Mouse (Mus musculus) liver, embryonic 15.5 days (tissue): Measurements from ENCODE around the gene Cand2. TPM values are rescaled to one million over a fixed set of nuclear protein-coding genes. Genes with fewer than 3 reads are reported as not detected.
A peak's percentile ranks its signal among the peaks of the same experiment; 100 is the strongest.

Experiments used
- ATAC-seq: fragments of 200-750 bp; cut with Nextera tagmentation; 2 replicates; pipeline ENCODE4 v1.8.0; 2017; ENCODE audit warnings: moderate number of reproducible peaks, mild to moderate bottlenecking, moderate library complexity; ENCODE audit not compliant: insufficient read depth
- H3K27ac ChIP-seq: fragments of 300-500 bp; sonication (generic); replicated peaks from 2 replicates; pipeline ENCODE4 v1.5.1; 2015; ENCODE audit warnings: mild to moderate bottlenecking, inconsistent platforms
- H3K27me3 ChIP-seq: fragments of 300-500 bp; sonication (generic); 2 replicates; pipeline ENCODE4 v1.6.1; 2015; ENCODE audit warnings: mild to moderate bottlenecking, inconsistent platforms
- H3K36me3 ChIP-seq: fragments of 300-500 bp; sonication (generic); replicated peaks from 2 replicates; pipeline ENCODE4 v1.6.1; 2015; ENCODE audit warnings: moderate library complexity, mild to moderate bottlenecking, inconsistent platforms
- H3K4me1 ChIP-seq: fragments of 300-500 bp; sonication (generic); replicated peaks from 2 replicates; pipeline ENCODE4 v1.6.1; 2015; ENCODE audit warnings: inconsistent platforms
- H3K4me2 ChIP-seq: fragments of 300-500 bp; sonication (generic); 2 replicates; pipeline ENCODE4 v1.6.1; 2015; ENCODE audit warnings: moderate library complexity, mild to moderate bottlenecking, inconsistent platforms
- H3K4me3 ChIP-seq: fragments of 300-500 bp; sonication (generic); replicated peaks from 2 replicates; pipeline ENCODE4 v1.5.1; 2015; ENCODE audit warnings: mild to moderate bottlenecking, inconsistent platforms
- H3K9ac ChIP-seq: fragments of 300-500 bp; sonication (generic); 2 replicates; pipeline ENCODE4 v1.6.1; 2015; ENCODE audit warnings: moderate library complexity, mild to moderate bottlenecking, inconsistent platforms
- H3K9me3 ChIP-seq: fragments of 300-500 bp; sonication (generic); replicated peaks from 2 replicates; pipeline ENCODE4 v1.6.1; 2016; ENCODE audit warnings: inconsistent platforms
- WGBS: fragments of 180-500 bp; shearing (Covaris S2); methylation state at CpG from one replicate; pipeline ENCODE4 v1.1.7; 2015; ENCODE audit warnings: mixed read lengths; ENCODE audit not compliant: insufficient replicate concordance; 5-methylcytosine and 5-hydroxymethylcytosine counted together
- polyA plus RNA-seq: library from polyadenylated mRNA; unstranded; fragments of >200 nt; fragmentation: Nextera tagmentation; extraction: Ambion mirVana; gene quantifications from 2 replicates; pipeline ENCODE4 v1.2.1, GENCODE M21; 2015

The Cand2 gene
- 2.9 and 3.0 TPM in 2 replicates for polyA plus RNA-seq

GRCm38 (mm10) chr6:115774501-115774921 lies at the start of gene Cand2:
Gene Cand2, plus strand, starts transcription at chr6:115774538.
- H3K4me3 ChIP-seq: peak within 1 kb of the TSS; percentile 65
- H3K36me3 ChIP-seq: no peaks in the 10 kb centered on the region
- H3K4me2 ChIP-seq: peak within 1 kb of the TSS; percentile 83
- no peaks in the 10 kb centered on the region for H3K27me3 ChIP-seq
- H3K9ac ChIP-seq: peak within 1 kb of the TSS; percentile 56
- H3K9me3 ChIP-seq: no peaks in the 10 kb centered on the region
- peak; percentile 57 for ATAC-seq
- peaks cover 28% of the 10 kb centered on the region for H3K4me1 ChIP-seq
- H3K27ac ChIP-seq: no peak within 1 kb of the TSS; the same call in 1 of the 2 replicates
- WGBS: 1% methylated on average over 22 of the region's 28 CpGs

DNA sequence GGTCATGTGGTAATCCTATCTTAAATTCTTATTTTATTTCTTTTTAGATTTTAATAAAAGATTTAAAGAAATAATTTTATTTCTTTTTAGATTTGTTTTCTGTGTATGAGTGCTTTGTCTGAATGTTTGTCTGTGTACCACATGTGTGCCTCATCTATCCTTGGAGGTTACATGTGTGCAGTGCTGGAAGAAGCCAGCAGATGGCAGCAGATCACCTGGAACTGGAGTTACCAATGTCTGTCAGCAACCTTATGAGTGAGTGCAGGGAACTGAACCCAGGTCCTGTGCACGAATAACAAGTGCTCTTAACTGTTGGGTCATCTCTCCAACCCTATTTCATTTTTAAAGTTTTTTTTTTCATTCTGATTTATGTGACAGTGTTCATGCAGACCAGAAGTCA lies 47.2 kb upstream of the Cand2 start:
- Histone ChIP-seq H3K4me2 (no peak overlapping the region), H3K36me3 (no peaks in the 10 kb centered on the region), H3K4me3 (no peak overlapping the region), H3K4me1 (no peaks in the 10 kb centered on the region), H3K27ac (no peak overlapping the region), H3K9me3 (no peaks in the 10 kb centered on the region), H3K27me3 (no peaks in the 10 kb centered on the region), H3K9ac (no peak overlapping the region)
- WGBS: 79% methylated on average over 1 of the region's 1 CpGs
- no peak for ATAC-seq

- Histone ChIP-seq H3K9ac (no peak overlapping the region), H3K36me3 (no peaks in the 10 kb centered on the region), H3K4me3 (no peak overlapping the region), H3K9me3 (no peaks in the 10 kb centered on the region), H3K27ac (no peak overlapping the region), H3K4me1 (no peaks in the 10 kb centered on the region), H3K27me3 (no peaks in the 10 kb centered on the region), H3K4me2 (no peak overlapping the region)
- no peak for ATAC-seq
- WGBS: 45% methylated on average over 2 of the region's 2 CpGs
Observed at GRCm38 (mm10) chr6:115727570-115727969, 46.8 kb upstream of the Cand2 start.

DNA sequence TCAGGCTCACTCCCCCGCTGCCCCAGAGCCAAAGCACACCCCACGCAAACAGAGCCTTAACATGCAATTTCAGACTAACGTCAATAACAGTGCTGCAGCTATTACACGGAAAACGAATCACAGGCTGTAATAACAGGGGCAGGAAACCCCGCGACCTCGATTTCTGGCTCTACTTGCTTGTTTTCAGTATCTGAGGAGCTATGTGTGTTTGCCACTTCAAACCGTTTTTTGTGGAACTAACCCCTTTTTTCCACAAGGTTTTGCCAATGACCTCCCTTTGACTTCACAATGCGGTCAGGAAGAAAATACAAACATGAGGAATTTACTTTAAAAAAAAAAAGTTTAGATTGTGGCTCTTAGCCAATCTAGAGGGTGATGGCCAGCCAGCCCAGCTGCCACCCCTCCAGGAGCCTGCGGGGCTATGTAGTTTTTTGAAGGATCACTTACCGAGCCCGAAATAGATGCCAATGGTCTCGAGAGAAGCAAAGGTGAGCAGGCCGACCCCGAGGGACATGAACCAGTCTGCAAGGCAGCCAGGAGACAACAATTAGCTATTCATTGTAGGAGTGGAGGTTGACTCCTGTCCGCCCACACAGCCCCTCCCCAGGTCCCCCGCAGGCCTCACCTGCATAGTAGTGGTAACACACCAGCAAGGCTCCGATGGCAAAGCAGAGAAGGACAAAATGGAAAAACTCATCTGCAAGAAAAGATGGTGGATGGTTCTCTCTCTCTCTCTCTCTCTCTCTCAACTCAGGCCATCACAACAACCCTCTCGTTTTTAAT lies 43.6 kb upstream of the Cand2 start:
- no peaks in the 10 kb centered on the region; the same call in 1 of the 2 replicates for H3K36me3 ChIP-seq
- H3K4me1 ChIP-seq: no peaks in the 10 kb centered on the region
- no peak overlapping the region for H3K4me3 ChIP-seq
- H3K4me2 ChIP-seq: no peak overlapping the region
- H3K9ac ChIP-seq: no peak overlapping the region
- H3K27me3 ChIP-seq: no peaks in the 10 kb centered on the region
- H3K9me3 ChIP-seq: no peaks in the 10 kb centered on the region
- ATAC-seq: no peak
- 72% methylated on average over 20 of the region's 20 CpGs for WGBS
- no peak overlapping the region for H3K27ac ChIP-seq

- 80% methylated on average over 22 of the region's 22 CpGs for WGBS
Observed at GRCm38 (mm10) chr6:115732341-115732928, 41.9 kb upstream of the Cand2 start.

DNA sequence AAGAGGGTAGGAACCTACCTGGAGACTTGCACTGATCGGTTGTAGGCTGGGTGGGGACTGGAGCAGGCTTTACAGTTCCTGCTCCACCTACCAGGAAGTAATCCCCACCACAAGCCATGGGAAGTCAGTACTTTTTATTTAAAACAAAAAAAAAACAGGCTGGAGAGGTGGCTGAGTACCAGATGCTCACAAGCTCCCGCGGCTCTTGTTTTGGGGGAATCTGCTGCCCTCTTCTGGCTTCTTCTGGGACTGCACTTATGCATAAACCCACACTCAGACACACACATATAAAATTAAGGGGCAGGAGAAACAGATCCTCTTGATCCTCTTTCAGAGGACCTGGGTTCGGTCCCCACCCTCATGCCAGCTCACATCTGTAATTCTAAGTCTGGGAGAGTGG lies 39.4 kb upstream of the Cand2 start:
- Histone ChIP-seq H3K9me3 (no peaks in the 10 kb centered on the region), H3K4me1 (peaks cover 10% of the 10 kb centered on the region; the same call in 1 of the 2 replicates), H3K36me3 (no peaks in the 10 kb centered on the region; the same call in 1 of the 2 replicates), H3K4me3 (no peak overlapping the region), H3K27ac (no peak overlapping the region), H3K4me2 (no peak overlapping the region), H3K9ac (no peak overlapping the region), H3K27me3 (no peaks in the 10 kb centered on the region)
- ATAC-seq: no peak
- 67% methylated on average over 4 of the region's 4 CpGs for WGBS

More at GRCm38 (mm10) chr6:115732341-115732928, 41.9 kb upstream of the Cand2 start:
- Histone ChIP-seq H3K36me3 (no peaks in the 10 kb centered on the region; the same call in 1 of the 2 replicates), H3K4me2 (no peak overlapping the region), H3K4me1 (no peaks in the 10 kb centered on the region), H3K9ac (no peak overlapping the region), H3K27me3 (no peaks in the 10 kb centered on the region), H3K9me3 (no peaks in the 10 kb centered on the region), H3K27ac (no peak overlapping the region), H3K4me3 (no peak overlapping the region)
- no peak for ATAC-seq

DNA sequence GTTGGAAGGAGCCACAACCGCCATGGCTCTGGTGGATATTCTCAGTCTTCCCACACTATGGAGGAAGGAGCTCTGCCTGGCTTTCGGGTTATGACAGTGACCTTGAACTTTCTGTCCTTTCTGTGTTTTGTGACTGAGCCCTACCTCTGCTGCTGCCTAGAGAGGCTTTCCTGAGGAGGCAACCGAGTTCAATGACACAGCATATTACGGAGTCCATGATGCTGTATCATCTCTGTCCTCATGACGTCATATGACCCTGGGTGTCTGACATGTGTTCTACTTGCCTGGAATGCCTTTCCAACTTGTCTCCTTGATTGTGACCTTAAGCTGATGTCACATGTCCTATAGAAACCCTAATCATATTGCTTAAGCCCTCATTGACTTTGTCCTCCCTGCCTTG lies 35.3 kb upstream of the Cand2 start:
- WGBS: 79% methylated on average over 5 of the region's 5 CpGs
- Histone ChIP-seq H3K9me3 (no peaks in the 10 kb centered on the region), H3K9ac (no peak overlapping the region), H3K27ac (no peak overlapping the region), H3K4me3 (no peak overlapping the region), H3K27me3 (no peaks in the 10 kb centered on the region), H3K4me2 (no peak overlapping the region), H3K36me3 (peaks cover 7% of the 10 kb centered on the region), H3K4me1 (peaks cover 23% of the 10 kb centered on the region)
- no peak; the same call in 1 of the 2 replicates for ATAC-seq

DNA sequence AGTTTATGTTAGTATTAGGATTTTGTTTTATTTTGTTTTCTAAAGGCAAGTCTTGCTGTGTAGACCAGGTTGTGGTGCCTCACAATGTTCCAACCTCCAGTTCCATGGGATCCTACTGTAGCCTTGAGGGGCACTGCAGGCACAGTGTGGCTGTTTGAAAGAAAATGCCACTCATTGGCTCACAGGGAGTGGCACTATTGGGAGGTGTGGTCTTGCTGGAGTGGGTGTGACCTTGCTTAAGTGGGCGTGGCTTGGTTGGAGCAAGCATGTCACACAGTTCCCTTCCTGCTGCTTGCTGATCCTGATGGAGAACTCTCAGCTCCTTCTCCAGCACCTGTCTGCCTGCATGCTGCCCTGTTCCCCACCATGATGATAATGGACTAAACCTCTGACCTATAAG lies 30.8 kb upstream of the Cand2 start:
- 0% methylated on average over 1 of the region's 1 CpGs for WGBS
- Histone ChIP-seq H3K27ac (peak overlapping the region; percentile 54), H3K4me2 (no peak overlapping the region), H3K4me1 (peaks cover 38% of the 10 kb centered on the region), H3K27me3 (no peaks in the 10 kb centered on the region), H3K36me3 (peaks cover 7% of the 10 kb centered on the region), H3K4me3 (no peak overlapping the region), H3K9me3 (no peaks in the 10 kb centered on the region), H3K9ac (no peak overlapping the region)
- peak; percentile 87 for ATAC-seq

DNA sequence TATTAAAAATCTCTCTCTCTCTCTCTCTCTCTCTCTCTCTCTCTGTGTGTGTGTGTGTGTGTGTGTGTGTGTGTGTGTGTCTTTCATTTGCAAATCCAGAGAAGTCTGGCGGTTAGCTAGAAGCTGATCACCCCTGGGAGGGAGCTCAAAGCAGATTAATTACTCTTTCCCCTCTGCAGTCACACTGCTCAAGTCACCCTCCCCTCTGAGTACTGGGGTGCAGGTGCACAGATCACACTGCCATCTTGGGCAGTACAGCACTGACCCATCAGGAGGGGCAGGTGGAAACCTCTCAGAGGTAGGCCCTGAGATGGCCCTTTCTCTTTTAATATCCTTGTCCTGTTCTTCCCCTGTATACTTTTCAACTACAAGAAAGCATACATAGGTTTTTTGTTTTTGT lies 28.0 kb upstream of the Cand2 start:
- WGBS: 80% methylated on average over 1 of the region's 1 CpGs
- Histone ChIP-seq H3K9ac (no peak overlapping the region), H3K4me1 (peaks cover 28% of the 10 kb centered on the region), H3K27ac (no peak overlapping the region), H3K9me3 (no peaks in the 10 kb centered on the region), H3K36me3 (peaks cover 7% of the 10 kb centered on the region; the same call in 1 of the 2 replicates), H3K4me2 (no peak overlapping the region), H3K27me3 (no peaks in the 10 kb centered on the region), H3K4me3 (no peak overlapping the region)
- no peak for ATAC-seq

DNA sequence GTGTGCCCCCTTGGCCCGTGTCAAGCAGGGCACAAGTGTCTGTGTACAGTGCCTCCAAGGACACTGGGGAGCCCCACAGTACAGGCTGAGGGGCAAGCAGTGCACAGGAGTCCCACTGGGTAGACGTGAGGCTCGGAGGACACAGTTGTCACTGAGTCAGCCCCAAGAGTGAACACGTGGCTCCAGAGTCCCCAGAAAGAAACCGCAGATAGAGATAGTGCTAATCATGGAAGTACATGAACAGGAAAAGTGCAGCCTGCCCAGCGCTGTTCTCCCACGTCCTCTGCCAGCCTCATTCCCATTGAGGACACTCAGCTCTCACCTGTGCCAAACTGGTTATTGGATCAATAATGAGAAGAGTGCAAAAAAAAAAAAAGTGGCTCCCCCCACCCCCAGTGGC lies 18.8 kb upstream of the Cand2 start:
- Histone ChIP-seq H3K4me3 (no peak overlapping the region), H3K27ac (peak overlapping the region; percentile 74), H3K9me3 (no peaks in the 10 kb centered on the region), H3K9ac (peak overlapping the region; percentile 30; the same call in 1 of the 2 replicates), H3K4me2 (peak overlapping the region; percentile 61), H3K36me3 (no peaks in the 10 kb centered on the region), H3K27me3 (no peaks in the 10 kb centered on the region), H3K4me1 (peaks cover 63% of the 10 kb centered on the region)
- peak; percentile 75 for ATAC-seq
- WGBS: 15% methylated on average over 7 of the region's 7 CpGs

- 7% methylated on average over 9 of the region's 9 CpGs for WGBS
- no peaks in the 10 kb centered on the region for H3K27me3 ChIP-seq
- H3K4me2 ChIP-seq: peak overlapping the region; percentile 70
- peak overlapping the region; percentile 59 for H3K4me3 ChIP-seq
- no peaks in the 10 kb centered on the region for H3K36me3 ChIP-seq
- H3K9me3 ChIP-seq: no peaks in the 10 kb centered on the region
- ATAC-seq: peak; percentile 83
- peak overlapping the region; percentile 82 for H3K27ac ChIP-seq
- H3K9ac ChIP-seq: peak overlapping the region; percentile 64
- peaks cover 88% of the 10 kb centered on the region for H3K4me1 ChIP-seq
Observed at GRCm38 (mm10) chr6:115758981-115759435, 15.3 kb upstream of the Cand2 start.
